8 mouse cellular contexts compared by ENCODE assay signal in the genomic region with DNA sequence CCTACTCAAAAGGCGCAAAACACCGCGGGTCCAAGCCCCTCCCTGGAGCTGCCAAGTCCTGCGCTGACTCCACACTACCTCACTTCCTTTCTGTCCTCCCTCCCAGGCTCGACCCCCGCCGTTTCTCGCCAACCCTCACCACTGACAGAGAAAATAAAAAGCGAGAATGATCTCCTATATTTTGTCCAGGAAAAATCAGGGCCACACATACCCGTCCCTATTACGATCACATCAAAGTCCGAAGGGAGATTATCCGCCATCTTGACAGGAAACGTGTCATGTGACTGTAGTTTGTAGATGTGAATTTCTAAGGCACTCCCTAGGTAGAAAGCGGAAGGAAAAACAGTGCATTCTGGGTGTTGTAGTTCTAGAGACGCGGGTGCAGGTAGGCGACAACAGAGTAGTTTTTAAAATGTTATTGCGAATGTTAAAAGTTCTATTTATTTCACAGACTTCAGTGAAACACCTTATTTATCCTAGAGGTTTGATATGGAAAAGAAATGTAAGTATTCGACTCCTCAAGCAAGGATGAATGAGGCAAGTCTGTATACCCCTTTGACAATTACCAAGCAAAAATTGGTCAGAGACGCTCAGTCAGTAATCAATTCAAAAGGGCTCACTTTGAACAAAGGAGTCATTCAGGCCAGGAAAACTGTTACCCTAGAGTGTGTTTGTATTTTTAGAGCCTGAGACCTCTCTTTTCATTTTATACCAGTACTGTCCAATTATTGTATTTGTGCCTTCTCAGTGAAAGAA. TPM values are rescaled to one million over a fixed set of nuclear protein-coding genes. Genes with fewer than 3 reads are reported as not detected.
A peak's percentile ranks its signal among the peaks of the same experiment; 100 is the strongest.
DNase-seq lines count a peak whose midpoint lies in the region; ATAC-seq and TF ChIP-seq lines count a peak whose summit lies in the region.

A gene (minus strand): TSS at position 288 of the 756 bp plus-strand sequence.

- H3K4me1 ChIP-seq in forebrain, embryonic 13.5 days: no peaks in the 10 kb centered on the region
- H3K4me1 ChIP-seq in liver, postnatal 0 days (ENCODE audit: insufficient read depth): 0 out of 2 replicates have a peak, but pooled peaks cover 3% of the 10 kb centered on the region
- no peaks in the 10 kb centered on the region for H3K4me1 ChIP-seq in neural tube, embryonic 13.5 days (replicated peaks)
- no peaks in the 10 kb centered on the region for H3K4me1 ChIP-seq in testis, adult 2 months (ENCODE audit: control insufficient read depth, insufficient read depth, low read length)

- H3K36me3 ChIP-seq in forebrain, embryonic 13.5 days (ENCODE audit: poor library complexity, severe bottlenecking): no peaks in the 10 kb centered on the region
- H3K36me3 ChIP-seq in liver, postnatal 0 days (replicated peaks; ENCODE audit: insufficient read depth, low read length): no peaks in the 10 kb centered on the region
- H3K36me3 ChIP-seq in neural tube, embryonic 13.5 days: no peaks in the 10 kb centered on the region
- H3K36me3 ChIP-seq in testis, adult 2 months (ENCODE audit: control insufficient read depth, insufficient read depth, low read length): no peaks in the 10 kb centered on the region

- H3K9me3 ChIP-seq in forebrain, embryonic 13.5 days (replicated peaks): no peaks in the 10 kb centered on the region
- no peaks in the 10 kb centered on the region for H3K9me3 ChIP-seq in liver, postnatal 0 days (ENCODE audit: low read length)
- no peaks in the 10 kb centered on the region for H3K9me3 ChIP-seq in neural tube, embryonic 13.5 days

- peak; percentile 85 for DNase-seq in MEL-GATA-1-ER (ENCODE audit: extremely low read depth, low read depth)
- DNase-seq in cerebellum, adult 11 months: peak; percentile 33
- peak; percentile 7 for DNase-seq in heart, postnatal 25 days (ENCODE audit: low spot score)
- peak; percentile 59 for DNase-seq in layer of hippocampus, adult 11-12 months (ENCODE audit: low spot score)
- peak; percentile 33 for DNase-seq in liver, postnatal 0 days

- H3K9ac ChIP-seq in forebrain, embryonic 13.5 days: peak within 1 kb of the TSS; percentile 60
- H3K9ac ChIP-seq in liver, postnatal 0 days (replicated peaks): peak within 1 kb of the TSS; percentile 69
- H3K9ac ChIP-seq in neural tube, embryonic 13.5 days: peak within 1 kb of the TSS; percentile 68

- intact Hi-C loops in heart, postnatal 25 days (cut with DNase I): no loop called here

- peak within 1 kb of the TSS; percentile 83 for H3K27ac ChIP-seq in forebrain, embryonic 13.5 days
- peak within 1 kb of the TSS; percentile 64 for H3K27ac ChIP-seq in liver, postnatal 0 days (ENCODE audit: low read depth)
- H3K27ac ChIP-seq in neural tube, embryonic 13.5 days (replicated peaks): peak within 1 kb of the TSS; percentile 88
- H3K27ac ChIP-seq in testis, adult 2 months (ENCODE audit: control insufficient read depth, insufficient read depth, low read depth, low read length): peak within 1 kb of the TSS; percentile 71

- no peak for TF ChIP-seq POLR2A in testis, adult 2 months (IDR thresholded peaks at IDR 0.05; ENCODE audit: control insufficient read depth, low read depth, low read length)

- no peak for TF ChIP-seq CTCF in liver, postnatal 0 days (IDR thresholded peaks at IDR 0.05; ENCODE audit: low read depth)
- no peak for TF ChIP-seq CTCF in testis, adult 2 months (IDR thresholded peaks at IDR 0.05; ENCODE audit: control insufficient read depth, insufficient read depth, insufficient replicate concordance, low read depth, low read length)

- peak within 1 kb of the TSS; percentile 53 for H3K4me3 ChIP-seq in forebrain, embryonic 13.5 days
- H3K4me3 ChIP-seq in liver, postnatal 0 days (ENCODE audit: low read depth, low read length): peak within 1 kb of the TSS; percentile 65
- H3K4me3 ChIP-seq in neural tube, embryonic 13.5 days: peak within 1 kb of the TSS; percentile 50
- H3K4me3 ChIP-seq in testis, adult 2 months (ENCODE audit: control insufficient read depth, low read depth, low read length): peak within 1 kb of the TSS; percentile 91

- no peak for TF ChIP-seq EP300 in liver, postnatal 0 days (IDR thresholded peaks at IDR 0.05; ENCODE audit: low read depth)

- ATAC-seq in forebrain, embryonic 13.5 days: peak; percentile 98
- peak; percentile 97 for ATAC-seq in liver, postnatal 0 days
- ATAC-seq in neural tube, embryonic 13.5 days (ENCODE audit: low read depth): peak; percentile 95

- H3K4me2 ChIP-seq in forebrain, embryonic 13.5 days: peak within 1 kb of the TSS; percentile 58
- H3K4me2 ChIP-seq in liver, postnatal 0 days (ENCODE audit: low read depth, low read length): peak within 1 kb of the TSS; percentile 67
- H3K4me2 ChIP-seq in neural tube, embryonic 13.5 days: peak within 1 kb of the TSS; percentile 56

- no peaks in the 10 kb centered on the region for H3K27me3 ChIP-seq in forebrain, embryonic 13.5 days
- no peaks in the 10 kb centered on the region for H3K27me3 ChIP-seq in liver, postnatal 0 days (ENCODE audit: insufficient read depth, low read length)
- no peaks in the 10 kb centered on the region for H3K27me3 ChIP-seq in neural tube, embryonic 13.5 days
- no peaks in the 10 kb centered on the region for H3K27me3 ChIP-seq in testis, adult 2 months (ENCODE audit: control insufficient read depth, insufficient read depth, low read length)

- WGBS in forebrain, embryonic 13.5 days: 13% methylated on average over 21 of the region's 21 CpGs
- 9% methylated on average over 21 of the region's 21 CpGs for WGBS in liver, postnatal 0 days (ENCODE audit: insufficient replicate concordance)
- 12% methylated on average over 21 of the region's 21 CpGs for WGBS in neural tube, embryonic 13.5 days

RNA-seq across cellular contexts. Expression of the gene that starts here (rescaled TPM):
- 11.9 and 13.5 TPM in 2 replicates for polyA plus RNA-seq in forebrain, embryonic 13.5 days (2015; fragmentation: Nextera tagmentation; extraction: Ambion mirVana)
- 10 to 100 TPM; 10.2 to 11.0 TPM for total RNA-seq in heart, postnatal 25 days (2021)
- 3.2 and 3.3 TPM in 2 replicates for polyA plus RNA-seq in liver, postnatal 0 days (2015; fragmentation: Nextera tagmentation; extraction: Ambion mirVana)
- polyA plus RNA-seq in neural tube, embryonic 13.5 days (2015; fragmentation: Nextera tagmentation; extraction: Ambion mirVana): 13.3 and 14.3 TPM in 2 replicates
- 0.25 and 0.67 TPM in 2 replicates for polyA plus RNA-seq in testis, adult 2 months (2012; rRNA removed)

Comparison
In these comparisons a context has a peak if more than half of its experiments do, and no peak if none do; other contexts are left out.
1. Peak in every context shown above with its lines: DNase-seq, ATAC-seq, H3K4me3 ChIP-seq and H3K27ac ChIP-seq.
2. DNase-seq: peak in every context shown above with its lines; median percentile 85 in MEL-GATA-1-ER; 59 in layer of hippocampus, adult 11-12 months; 33 in cerebellum, adult 11 months; 33 in liver, postnatal 0 days; 7 in heart, postnatal 25 days.